Comparison of ENCODE assay signal across 11 mouse cellular contexts in genomic region chr14:33521538-33521937, GRCm38 (mm10). TPM values are rescaled to one million over a fixed set of nuclear protein-coding genes. Genes with fewer than 3 reads are reported as not detected.
DNase-seq lines count a peak whose midpoint lies in the region; ATAC-seq lines count a peak whose summit lies in the region.
"Had no signal": no experiment of that assay in that cellular context is flagged by ENCODE, and none has a peak within 500 bp of the region (broad histone marks: within the 10 kb centered on the region; RNA-seq: fewer than 3 reads in every experiment).

No protein-coding gene starts in this region.

- H3K27ac ChIP-seq in hindbrain, embryonic 13.5 days, result peak overlapping the region; percentile 36; the same call in 1 of the 2 replicates
- H3K27ac ChIP-seq in hindbrain, embryonic 10.5 days, result no peak overlapping the region
- H3K27ac ChIP-seq in forebrain, embryonic 16.5 days (ENCODE audit: low read length), result peak overlapping the region; percentile 44
- H3K27ac ChIP-seq: embryonic facial prominence, embryonic 13.5 days; heart, embryonic 13.5 days had no signal

- H3K27me3 ChIP-seq in hindbrain, embryonic 13.5 days, result no peaks in the 10 kb centered on the region
- no peaks in the 10 kb centered on the region for H3K27me3 ChIP-seq in hindbrain, embryonic 10.5 days (ENCODE audit: insufficient read depth, poor library complexity, severe bottlenecking)
- no peaks in the 10 kb centered on the region for H3K27me3 ChIP-seq in forebrain, embryonic 16.5 days (replicated peaks; ENCODE audit: control insufficient read depth, insufficient read depth, low read length)
- H3K27me3 ChIP-seq: embryonic facial prominence, embryonic 13.5 days; heart, embryonic 13.5 days had no signal

- H3K4me2 ChIP-seq in hindbrain, embryonic 13.5 days, result no peak overlapping the region
- no peak overlapping the region for H3K4me2 ChIP-seq in forebrain, embryonic 16.5 days (ENCODE audit: low read length)
- H3K4me2 ChIP-seq: embryonic facial prominence, embryonic 13.5 days; heart, embryonic 13.5 days had no signal

- H3K36me3 ChIP-seq in hindbrain, embryonic 13.5 days, result no peaks in the 10 kb centered on the region
- no peaks in the 10 kb centered on the region for H3K36me3 ChIP-seq in hindbrain, embryonic 10.5 days
- no peaks in the 10 kb centered on the region for H3K36me3 ChIP-seq in forebrain, embryonic 16.5 days (ENCODE audit: control insufficient read depth, insufficient read depth)
- H3K36me3 ChIP-seq: embryonic facial prominence, embryonic 13.5 days; heart, embryonic 13.5 days had no signal

- H3K4me3 ChIP-seq in hindbrain, embryonic 13.5 days, result no peak overlapping the region
- H3K4me3 ChIP-seq in hindbrain, embryonic 10.5 days, result no peak overlapping the region
- no peak overlapping the region for H3K4me3 ChIP-seq in forebrain, embryonic 16.5 days (replicated peaks; ENCODE audit: low read length)
- H3K4me3 ChIP-seq: embryonic facial prominence, embryonic 13.5 days; heart, embryonic 13.5 days had no signal

- no peak for ATAC-seq in hindbrain, embryonic 13.5 days (ENCODE audit: low FRiP score)
- ATAC-seq in forebrain, embryonic 16.5 days, result peak; percentile 16; the same call in 1 of the 2 replicates

- H3K9me3 ChIP-seq in hindbrain, embryonic 13.5 days, result no peaks in the 10 kb centered on the region
- H3K9me3 ChIP-seq in hindbrain, embryonic 10.5 days, result no peaks in the 10 kb centered on the region
- H3K9me3 ChIP-seq in forebrain, embryonic 16.5 days (ENCODE audit: control insufficient read depth, low read length), result no peaks in the 10 kb centered on the region
- H3K9me3 ChIP-seq: embryonic facial prominence, embryonic 13.5 days; heart, embryonic 13.5 days had no signal

- WGBS in hindbrain, embryonic 13.5 days, result 49% methylated on average over 3 of the region's 3 CpGs
- 86% methylated on average over 3 of the region's 3 CpGs for WGBS in hindbrain, embryonic 10.5 days
- WGBS in forebrain, embryonic 16.5 days, result 21% methylated on average over 3 of the region's 3 CpGs

- DNase-seq in hindbrain, embryonic 10.5 days (ENCODE audit: low spot score), result no peak
- DNase-seq in left cerebral cortex, adult 11 months (ENCODE audit: low spot score), result peak; percentile 73
- DNase-seq in right cerebral cortex, postnatal 25 days, result peak; percentile 80
- no peak for DNase-seq in urinary bladder, postnatal 10 days (ENCODE audit: low spot score)
- DNase-seq in adipocyte (ENCODE audit: low spot score), result no peak
- DNase-seq in gastrocnemius, postnatal 4 days (ENCODE audit: low spot score in 2 of 2), result no peak

- H3K9ac ChIP-seq in hindbrain, embryonic 13.5 days, result no peak overlapping the region
- no peak overlapping the region for H3K9ac ChIP-seq in forebrain, embryonic 16.5 days (replicated peaks; ENCODE audit: low read depth, low read length)
- H3K9ac ChIP-seq: embryonic facial prominence, embryonic 13.5 days; heart, embryonic 13.5 days had no signal

- peaks cover 14% of the 10 kb centered on the region; the same call in 1 of the 2 replicates for H3K4me1 ChIP-seq in hindbrain, embryonic 13.5 days (replicated peaks)
- no peaks in the 10 kb centered on the region for H3K4me1 ChIP-seq in hindbrain, embryonic 10.5 days (replicated peaks)
- peaks cover 20% of the 10 kb centered on the region for H3K4me1 ChIP-seq in forebrain, embryonic 16.5 days (replicated peaks; ENCODE audit: control insufficient read depth, insufficient read depth, low read length)
- H3K4me1 ChIP-seq: embryonic facial prominence, embryonic 13.5 days; heart, embryonic 13.5 days had no signal

RNA-seq across cellular contexts. Expression of gene Frmpd2, which starts 50.0 kb away (rescaled TPM):
- polyA plus RNA-seq in hindbrain, embryonic 13.5 days (2015; fragmentation: Nextera tagmentation; extraction: Ambion mirVana), result not detected in 2 replicates
- polyA plus RNA-seq in hindbrain, embryonic 10.5 days (2016; fragmentation: Nextera tagmentation; extraction: Ambion mirVana), result 0.06 and 0.26 TPM in 2 replicates
- not detected in 2 replicates for polyA plus RNA-seq in forebrain, embryonic 16.5 days (2015; fragmentation: Nextera tagmentation; extraction: Ambion mirVana)
- total RNA-seq in gastrocnemius, postnatal 4 days (2021), result not detected
- polyA plus RNA-seq: embryonic facial prominence, embryonic 13.5 days; heart, embryonic 13.5 days; small intestine, adult 2 months had no signal

Comparison
In these comparisons a context has a peak if more than half of its experiments do, and no peak if none do; other contexts are left out.
1. DNase-seq: peak in left cerebral cortex, adult 11 months (single experiment) and right cerebral cortex, postnatal 25 days (single experiment); none in hindbrain, embryonic 10.5 days (single experiment), urinary bladder, postnatal 10 days (single experiment), adipocyte (single experiment) and gastrocnemius, postnatal 4 days (0 of 2).